Mouse (Mus musculus) forebrain, embryonic 15.5 days (tissue): ENCODE results near the gene Gm3893. TPM values are rescaled to one million over a fixed set of nuclear protein-coding genes. Genes with fewer than 3 reads are reported as not detected.
"Not testable (repeated sequence)": the region's sequence is repeated elsewhere in the genome, so short reads cannot be mapped to it uniquely, and the experiment has no call there.

ENCODE experiments used
- ATAC-seq: fragments of 200-750 bp; cut with Nextera tagmentation; replicated peaks from 2 replicates; pipeline ENCODE4 v1.8.0; 2017; ENCODE audit warnings: mild to moderate bottlenecking, moderate TSS enrichment, moderate library complexity
- H3K27ac ChIP-seq: fragments of 300-500 bp; sonication (generic); replicated peaks from 2 replicates; pipeline ENCODE4 v1.5.1; 2015; ENCODE audit warnings: mild to moderate bottlenecking, inconsistent platforms
- H3K27me3 ChIP-seq: fragments of 300-500 bp; sonication (generic); 2 replicates; pipeline ENCODE4 v1.6.1; 2015; ENCODE audit warnings: inconsistent platforms
- H3K36me3 ChIP-seq: fragments of 300-500 bp; sonication (generic); 2 replicates; pipeline ENCODE4 v1.6.1; 2015; ENCODE audit warnings: mild to moderate bottlenecking, inconsistent platforms
- H3K4me1 ChIP-seq: fragments of 300-500 bp; sonication (generic); 2 replicates; pipeline ENCODE4 v1.6.1; 2015; ENCODE audit warnings: inconsistent platforms
- H3K4me2 ChIP-seq: fragments of 300-500 bp; sonication (generic); replicated peaks from 2 replicates; pipeline ENCODE4 v1.6.1; 2015; ENCODE audit warnings: mild to moderate bottlenecking, inconsistent platforms
- H3K4me3 ChIP-seq: fragments of 300-500 bp; sonication (generic); 2 replicates; pipeline ENCODE4 v1.5.1; 2015; ENCODE audit warnings: mild to moderate bottlenecking, inconsistent platforms
- H3K9ac ChIP-seq: fragments of 300-500 bp; sonication (generic); replicated peaks from 2 replicates; pipeline ENCODE4 v1.6.1; 2015; ENCODE audit warnings: mild to moderate bottlenecking, inconsistent platforms
- H3K9me3 ChIP-seq: fragments of 300-500 bp; sonication (generic); 2 replicates; pipeline ENCODE4 v1.6.1; 2016; ENCODE audit warnings: inconsistent platforms
- WGBS: fragments of 180-500 bp; shearing (Covaris S2); methylation state at CpG from one replicate; pipeline ENCODE4 v1.1.7; 2015; ENCODE audit warnings: mixed read lengths; 5-methylcytosine and 5-hydroxymethylcytosine counted together
- polyA plus RNA-seq: library from polyadenylated mRNA; unstranded; fragments of >200 nt; fragmentation: Nextera tagmentation; extraction: Ambion mirVana; gene quantifications from 2 replicates; pipeline ENCODE4 v1.2.1, GENCODE M21; 2015

The Gm3893 gene
- polyA plus RNA-seq: not detected in 2 replicates

DNA sequence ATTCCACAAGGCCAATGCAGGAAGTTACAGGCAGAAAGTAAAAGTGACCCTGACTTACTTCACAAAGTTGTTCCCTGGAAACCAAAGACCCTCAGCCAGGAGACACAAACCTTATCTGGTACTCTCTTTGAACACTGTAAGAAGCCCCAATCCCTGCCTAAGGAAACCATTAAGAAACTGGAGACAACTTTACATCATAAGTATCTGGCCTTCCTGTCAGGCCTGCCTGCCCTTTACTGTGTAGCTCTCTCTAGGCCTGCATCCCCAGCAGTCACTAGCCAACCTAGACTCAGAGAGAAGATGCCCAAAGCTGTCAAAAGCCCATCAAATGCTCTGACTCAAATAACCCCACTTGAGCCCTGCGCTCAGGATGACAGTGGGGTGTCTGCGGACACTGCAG, at the start of gene Gm3893:
Gene Gm3893 (plus strand): TSS at position 301 of the 400 bp plus-strand sequence.
- H3K9ac ChIP-seq, ATAC-seq, H3K4me2 ChIP-seq, H3K27me3 ChIP-seq, H3K9me3 ChIP-seq, H3K4me3 ChIP-seq, H3K4me1 ChIP-seq, H3K27ac ChIP-seq, H3K36me3 ChIP-seq: not testable (repeated sequence)
- WGBS: no CpG with 5 or more reads among the region's 2 CpGs

DNA sequence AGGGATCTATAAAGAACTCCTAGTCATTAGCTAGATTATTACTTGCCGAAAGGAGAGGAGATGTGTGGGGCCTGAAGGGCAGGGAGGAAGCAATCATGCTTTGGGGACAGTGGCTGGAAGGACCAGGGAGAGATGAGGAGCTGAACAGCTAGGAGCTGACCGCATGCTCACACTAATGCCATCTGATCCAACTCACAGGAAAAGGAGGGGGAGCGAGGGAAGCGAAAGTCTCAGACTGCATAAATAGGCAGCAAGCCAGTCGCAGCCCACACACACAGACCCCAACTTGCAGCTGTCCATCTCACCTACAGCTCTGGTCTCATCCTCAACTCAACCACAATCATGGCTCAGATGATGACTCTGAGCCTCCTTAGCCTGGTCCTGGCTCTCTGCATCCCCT, 23.5 kb downstream of the Gm3893 start, which contains the start of gene Gm13304:
Gene Gm13304 (plus strand): TSS at position 301 of the 400 bp plus-strand sequence.
- H3K27me3 ChIP-seq, H3K36me3 ChIP-seq, H3K4me1 ChIP-seq, ATAC-seq, H3K9me3 ChIP-seq, H3K4me3 ChIP-seq, H3K9ac ChIP-seq, H3K27ac ChIP-seq, H3K4me2 ChIP-seq: not testable (repeated sequence)
- no CpG with 5 or more reads among the region's 5 CpGs for whole genome bisulfite sequencing

Other genes starting within 250 kb of the Gm3893 start
- not detected in 2 replicates for gene Gm21541, start 187.6 kb upstream of the Gm3893 start, polyA plus RNA-seq
- 9.8 and 11.2 TPM in 2 replicates for gene Gm20878, start 149.6 kb upstream of the Gm3893 start, polyA plus RNA-seq
- 0.40 and 0.60 TPM in 2 replicates for gene Fam205a4, start 125.1 kb upstream of the Gm3893 start, polyA plus RNA-seq
- 0.31 TPM in 1 of 2 replicates, not detected in the other for gene Gm21093, start 56.5 kb upstream of the Gm3893 start, polyA plus RNA-seq
- gene Gm13304, start 23.6 kb downstream of the Gm3893 start, polyA plus RNA-seq: not detected in 2 replicates
- gene Gm13306, start 62.2 kb downstream of the Gm3893 start, polyA plus RNA-seq: 0.89 and 1.8 TPM in 2 replicates
- not detected in 2 replicates for gene Gm13305, start 77.4 kb downstream of the Gm3893 start, polyA plus RNA-seq
- gene Gm10600, start 149.4 kb downstream of the Gm3893 start, polyA plus RNA-seq: not detected in 2 replicates
- gene Ccl21b, start 164.6 kb downstream of the Gm3893 start, polyA plus RNA-seq: not detected in 2 replicates
- not detected in 2 replicates for gene Gm21953, start 203.1 kb downstream of the Gm3893 start, polyA plus RNA-seq
- gene Fam205a3, start 227.1 kb downstream of the Gm3893 start, polyA plus RNA-seq: not detected in 2 replicates